Mouse (Mus musculus): ENCODE measurements at regions not wholly inside any gene's neighbourhood (a gene's known extent, or its start where the extent isn't known, plus 50 kb on each side); places are given as distances from the start of the nearest gene placed in this dataset.
"Not testable (repeated sequence)": the region's sequence is repeated elsewhere in the genome, so short reads cannot be mapped to it uniquely, and the experiment has no call there.

DNA sequence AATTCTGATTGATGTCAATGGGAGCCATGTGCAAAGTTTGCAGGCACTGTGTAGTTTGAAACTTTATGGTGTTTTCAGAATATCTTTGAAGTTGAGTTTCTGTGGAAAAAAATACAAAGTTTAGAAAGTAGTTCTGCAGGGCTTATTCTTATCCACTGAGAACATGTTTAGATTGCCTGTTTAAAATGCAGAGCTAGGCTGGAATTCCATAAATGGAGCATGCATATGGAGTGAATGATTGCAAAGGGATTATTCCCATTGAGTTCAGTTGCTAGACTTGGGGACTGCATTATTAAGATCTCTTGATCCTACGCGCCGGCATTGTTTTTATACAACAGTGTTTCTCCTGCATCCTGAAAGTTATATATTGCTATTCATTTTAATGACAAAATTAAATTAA is 397.8 kb upstream of the Gm21833 start:
- DNase-seq: no peak
- intact Hi-C loops (cut with DNase I): no loop called here

DNA sequence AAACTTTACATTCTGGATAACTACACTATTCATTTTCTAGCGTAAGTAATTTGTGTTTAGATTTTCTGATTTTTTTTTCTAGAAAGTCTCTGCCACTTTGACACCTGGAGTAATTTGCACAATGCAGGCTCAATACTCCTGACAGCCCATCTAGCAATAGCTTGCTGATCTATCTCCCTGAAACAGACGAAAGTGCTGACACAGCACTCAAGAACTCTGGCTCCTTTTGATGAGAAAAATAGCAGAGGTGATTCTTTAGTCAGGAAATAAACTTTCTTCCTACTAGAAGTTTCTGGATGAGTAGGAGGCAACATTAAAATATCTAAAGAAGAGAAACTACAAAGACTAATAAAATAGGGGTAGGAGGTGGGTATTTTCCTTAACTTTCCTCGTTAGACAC is 397.1 kb upstream of the Gm21833 start:
- intact Hi-C loops (cut with DNase I): no loop called here
- DNase-seq: no peak

DNA sequence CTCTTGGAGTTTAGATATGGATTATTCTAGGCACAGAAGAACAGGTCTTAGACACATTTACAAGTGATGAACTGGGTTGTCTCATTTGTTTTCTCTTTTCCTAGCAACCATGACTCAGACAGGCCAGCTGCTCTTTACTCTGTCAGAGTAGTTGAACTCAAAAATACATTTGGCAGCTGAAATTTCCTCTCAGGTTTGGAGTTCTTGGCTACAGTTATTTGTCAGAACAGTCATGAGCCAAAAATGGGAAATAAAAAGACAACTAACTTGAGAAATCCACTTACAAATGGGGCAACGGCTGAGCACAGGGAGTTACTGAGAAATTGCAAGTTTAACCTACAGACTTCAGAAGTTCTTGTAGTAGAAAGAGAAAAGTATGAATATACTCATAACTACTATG is 396.4 kb upstream of the Gm21833 start:
- intact Hi-C loops (cut with DNase I): no loop called here

DNA sequence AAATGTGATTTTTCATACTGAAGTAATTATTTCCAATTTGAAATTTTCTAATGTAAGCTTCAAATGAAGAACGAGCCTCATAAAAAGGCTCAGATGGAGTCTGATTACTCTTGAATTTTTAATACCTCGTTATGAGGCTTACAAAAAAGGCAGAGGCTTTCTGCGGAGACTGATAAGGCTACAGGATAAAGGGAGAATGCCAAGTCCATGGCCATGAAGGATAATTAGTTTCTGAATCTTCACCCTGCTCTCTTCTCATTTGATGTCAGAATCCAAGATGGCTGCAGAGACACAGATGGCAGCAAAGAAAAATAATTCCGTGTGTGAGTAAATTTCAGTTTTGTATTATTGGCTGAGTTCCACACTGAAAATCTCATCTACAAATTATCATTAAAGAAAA is 367.3 kb upstream of the Gm21833 start:
- intact Hi-C loops (cut with DNase I): no loop called here
- no peak for DNase-seq

More for the DNA sequence above, 396.4 kb upstream of the Gm21833 start:
- DNase-seq: no peak

DNA sequence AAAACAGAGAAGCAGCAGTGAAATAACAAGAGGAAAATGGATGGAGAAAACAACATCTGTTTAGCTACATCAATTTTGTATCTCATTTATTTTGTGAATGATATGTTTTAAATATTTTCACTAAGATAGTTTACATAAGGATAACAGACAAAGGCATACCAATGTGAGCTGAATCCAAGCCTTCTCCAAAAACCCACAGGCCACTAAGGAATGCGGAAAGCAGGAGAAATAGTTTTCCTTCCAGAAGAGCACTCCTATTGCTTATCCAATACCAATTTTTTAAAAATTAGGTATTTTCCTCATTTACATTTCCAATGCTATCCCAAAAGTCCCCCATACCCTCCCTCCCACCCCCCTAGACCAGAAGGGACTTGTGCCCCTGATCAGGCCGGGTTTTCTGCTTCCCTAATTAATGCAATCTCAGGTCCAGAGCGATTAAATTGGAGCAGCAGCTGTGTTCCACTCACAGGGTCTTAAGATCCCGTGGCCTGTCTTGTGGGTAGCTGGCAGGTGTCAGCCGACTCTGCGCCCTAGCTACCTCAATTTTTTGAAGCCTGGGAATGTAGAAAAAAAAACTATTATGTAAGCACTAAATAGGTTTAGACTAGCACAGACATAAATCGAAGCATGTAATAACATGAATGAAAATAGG is 357.3 kb upstream of the Gm21833 start:
- intact Hi-C loops (cut with DNase I): no loop called here
- no peak for DNase-seq

DNA sequence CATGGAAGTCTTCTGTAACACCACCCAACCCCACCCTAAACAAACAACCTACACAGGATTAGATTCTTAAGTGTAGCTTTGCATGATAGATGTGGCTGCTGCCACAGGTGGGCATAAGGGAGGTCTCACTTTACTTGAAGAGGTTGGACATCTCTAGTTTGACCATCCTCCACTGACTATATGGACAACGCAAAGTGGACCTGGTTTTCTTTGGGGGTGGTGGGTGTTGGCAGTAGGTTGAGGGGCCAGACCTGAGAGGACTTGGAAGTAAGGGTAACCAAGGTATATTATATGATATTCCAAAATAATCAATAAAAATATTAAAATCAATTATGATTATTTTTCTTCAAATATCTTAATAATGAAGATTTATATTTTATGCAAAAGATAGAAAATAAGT is 307.8 kb upstream of the Gm21833 start:
- DNase-seq: no peak
- intact Hi-C loops (cut with DNase I): loop anchor here (10.0 kb wide), 1 partner anchor 1614 kb away; no protein-coding TSS in a partner anchor

DNA sequence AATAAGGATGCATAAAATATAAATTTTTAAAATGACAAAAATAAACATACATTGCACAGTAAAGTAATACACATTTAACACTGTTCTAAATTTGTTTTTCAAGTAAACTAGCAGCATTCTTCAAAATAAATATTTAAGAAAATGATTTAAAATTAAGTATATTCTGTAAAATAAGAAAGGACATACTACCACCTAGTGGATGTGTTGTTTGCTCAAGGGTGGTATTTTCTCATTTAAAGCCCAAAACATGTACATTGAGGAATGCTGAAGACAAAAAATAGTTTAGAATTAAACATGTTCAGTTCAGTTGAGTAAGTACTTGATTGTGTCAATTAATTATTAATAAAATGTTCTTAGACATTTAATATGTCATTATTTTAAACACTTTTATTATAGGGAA is 306.6 kb upstream of the Gm21833 start:
- intact Hi-C loops (cut with DNase I): loop anchor here (10.0 kb wide), 1 partner anchor 1613 kb away; no protein-coding TSS in a partner anchor

DNA sequence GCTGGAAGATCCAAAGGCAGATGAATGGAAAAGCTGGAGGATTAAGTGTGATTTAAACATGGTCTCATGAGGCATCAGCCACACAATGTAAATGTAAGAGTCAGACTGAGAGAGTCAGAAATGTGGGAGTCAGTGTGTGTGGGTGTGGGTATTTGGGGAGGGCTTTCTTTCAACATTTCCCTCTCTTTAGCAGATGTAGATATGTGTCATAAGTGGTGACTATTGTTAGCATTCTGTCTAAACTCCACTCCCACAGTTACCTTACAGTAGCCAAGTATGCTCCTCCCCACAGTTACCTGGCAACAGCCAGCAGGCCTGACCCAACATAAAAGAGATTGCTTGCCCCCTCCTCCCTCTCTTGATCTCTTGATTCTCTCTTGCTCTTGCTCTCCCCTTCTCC is 263.8 kb upstream of the Gm21833 start:
- no peak for DNase-seq
- intact Hi-C loops (cut with DNase I): no loop called here

More for the DNA sequence above, 306.6 kb upstream of the Gm21833 start:
- DNase-seq: no peak

DNA sequence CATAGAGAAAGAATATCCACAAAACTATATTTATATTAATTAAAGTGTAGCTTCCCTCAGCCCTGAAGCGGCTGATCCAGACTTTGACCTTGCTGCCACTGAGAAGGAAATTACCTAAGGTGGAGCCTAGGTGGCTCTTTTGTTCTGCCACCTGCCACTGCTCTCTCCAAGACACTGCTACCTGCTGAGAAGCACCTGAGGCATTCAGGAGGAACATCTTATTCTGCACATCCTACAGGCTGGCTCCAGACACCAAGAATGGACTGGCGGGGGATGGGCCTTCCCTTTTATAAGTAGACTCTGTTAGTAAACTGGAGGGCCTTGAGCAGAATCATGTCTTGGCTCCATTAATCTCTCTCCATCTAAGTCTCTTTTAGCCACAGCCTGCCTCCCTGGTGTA is 231.7 kb upstream of the Gm21833 start:
- intact Hi-C loops (cut with DNase I); DNase-seq: not testable (repeated sequence)

DNA sequence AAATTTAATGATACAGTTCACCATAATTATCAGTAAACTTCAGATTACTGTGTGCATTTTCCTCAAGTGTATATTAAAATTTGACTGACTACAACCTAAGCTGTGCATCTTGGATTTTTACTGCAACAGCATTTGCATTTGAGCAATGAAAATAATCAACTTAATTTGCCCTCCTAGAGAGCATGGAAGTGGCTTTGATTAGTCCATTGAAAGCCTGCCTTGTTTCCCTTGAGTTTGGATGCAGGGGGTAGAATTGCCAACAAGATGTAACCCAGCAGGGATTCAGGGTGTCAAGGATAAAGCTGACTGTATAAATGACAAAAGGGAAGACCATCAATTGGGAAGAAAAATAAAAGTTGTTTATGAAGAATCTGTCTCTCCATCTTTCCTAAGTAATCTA is 226.1 kb upstream of the Gm21833 start:
- intact Hi-C loops (cut with DNase I): no loop called here
- no peak for DNase-seq

Data from left cerebral cortex, postnatal 4 days (tissue).